In the genomic region with DNA sequence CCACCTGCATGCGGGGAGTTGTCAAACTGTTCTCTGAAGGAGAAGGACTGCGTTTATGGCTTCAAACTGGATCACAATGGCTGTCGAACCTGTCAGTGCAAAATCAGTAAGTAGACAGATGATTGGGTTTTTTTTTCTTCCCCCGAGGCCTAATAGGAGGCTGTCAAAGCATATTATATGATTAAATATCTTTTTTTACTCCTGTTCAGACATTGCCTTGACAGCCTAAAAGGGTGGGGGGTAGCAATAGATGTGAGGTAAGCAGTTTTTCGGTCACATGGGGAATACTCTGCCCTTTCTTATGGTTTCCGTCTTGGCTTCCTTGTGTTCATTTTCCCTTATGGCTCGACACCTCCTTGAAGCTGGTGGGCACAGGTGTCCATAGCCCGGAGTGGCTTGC, we compare ENCODE assay signal across 17 mouse cellular contexts.
DNase-seq lines count a peak whose midpoint lies in the region; ATAC-seq and TF ChIP-seq lines count a peak whose summit lies in the region.
"Had no signal": no experiment of that assay in that cellular context is flagged by ENCODE, and none has a peak within 500 bp of the region (broad histone marks: within the 10 kb centered on the region; RNA-seq: fewer than 3 reads in every experiment).

No protein-coding gene starts in this region.

- H3K36me3 ChIP-seq in forebrain, postnatal 0 days (ENCODE audit: insufficient read depth): peaks cover 3% of the 10 kb centered on the region; the same call in 1 of the 2 replicates
- H3K36me3 ChIP-seq in forebrain, embryonic 10.5 days (replicated peaks): peaks cover 22% of the 10 kb centered on the region
- H3K36me3 ChIP-seq: forebrain, embryonic 15.5 days had no signal

- H3K4me1 ChIP-seq in forebrain, postnatal 0 days (ENCODE audit: insufficient read depth): no peaks in the 10 kb centered on the region
- H3K4me1 ChIP-seq in forebrain, embryonic 10.5 days: no peaks in the 10 kb centered on the region
- H3K4me1 ChIP-seq: embryonic facial prominence, embryonic 12.5 days; forebrain, embryonic 12.5 days had no signal

- no peak overlapping the region for H3K4me2 ChIP-seq in forebrain, postnatal 0 days (ENCODE audit: low read depth)
- H3K4me2 ChIP-seq: embryonic facial prominence, embryonic 12.5 days; forebrain, embryonic 12.5 days; forebrain, embryonic 15.5 days had no signal

- DNase-seq in forebrain, postnatal 0 days: no peak
- no peak for DNase-seq in forebrain, embryonic 10.5 days (ENCODE audit: extremely low spot score, low spot score)
- peak; percentile 51 for DNase-seq in retina, embryonic 14.5 days (ENCODE audit: low spot score)
- DNase-seq in retina, postnatal 1 day: peak; percentile 24
- DNase-seq in cerebellum, adult 9-11 months: no peak
- DNase-seq: adrenal gland, adult 2 months; adrenal gland, postnatal 10 days; adrenal gland, postnatal 25 days; cerebellum, adult 11 months; cerebellum, adult 18-20 months; cerebellum, adult 8-10 months; cerebellum, postnatal 10 days; cerebellum, postnatal 25 days had no signal

- WGBS in forebrain, postnatal 0 days: 78% methylated on average over 8 of the region's 8 CpGs
- 92% methylated on average over 8 of the region's 8 CpGs for WGBS in forebrain, embryonic 10.5 days

- peak; percentile 65; the same call in 1 of the 2 replicates for ATAC-seq in forebrain, postnatal 0 days
- ATAC-seq: forebrain, embryonic 15.5 days had no signal

- H3K4me3 ChIP-seq in forebrain, postnatal 0 days (ENCODE audit: low read depth, low read length): no peak overlapping the region
- no peak overlapping the region for H3K4me3 ChIP-seq in forebrain, embryonic 10.5 days
- H3K4me3 ChIP-seq: embryonic facial prominence, embryonic 10.5 days; embryonic facial prominence, embryonic 12.5 days; forebrain, embryonic 12.5 days; forebrain, embryonic 15.5 days had no signal

- no peak for TF ChIP-seq CTCF in forebrain, postnatal 0 days (IDR thresholded peaks at IDR 0.05; ENCODE audit: low read depth)

- H3K27me3 ChIP-seq in forebrain, postnatal 0 days (ENCODE audit: insufficient read depth, low read length): no peaks in the 10 kb centered on the region
- no peaks in the 10 kb centered on the region for H3K27me3 ChIP-seq in forebrain, embryonic 10.5 days (ENCODE audit: poor library complexity, severe bottlenecking)
- H3K27me3 ChIP-seq: embryonic facial prominence, embryonic 12.5 days; forebrain, embryonic 12.5 days; forebrain, embryonic 15.5 days had no signal

- H3K9ac ChIP-seq in forebrain, postnatal 0 days: no peak overlapping the region
- H3K9ac ChIP-seq: embryonic facial prominence, embryonic 12.5 days; forebrain, embryonic 12.5 days; forebrain, embryonic 15.5 days had no signal

- H3K27ac ChIP-seq in forebrain, postnatal 0 days (ENCODE audit: low read depth, low read length): no peak overlapping the region
- no peak overlapping the region for H3K27ac ChIP-seq in forebrain, embryonic 10.5 days
- H3K27ac ChIP-seq: embryonic facial prominence, embryonic 10.5 days; embryonic facial prominence, embryonic 12.5 days; forebrain, embryonic 12.5 days; forebrain, embryonic 15.5 days had no signal

- H3K9me3 ChIP-seq in forebrain, postnatal 0 days (ENCODE audit: low read length): no peaks in the 10 kb centered on the region
- H3K9me3 ChIP-seq in forebrain, embryonic 10.5 days: no peaks in the 10 kb centered on the region
- H3K9me3 ChIP-seq: embryonic facial prominence, embryonic 10.5 days; embryonic facial prominence, embryonic 12.5 days; forebrain, embryonic 12.5 days; forebrain, embryonic 15.5 days had no signal

Comparison
In these comparisons a context has a peak if more than half of its experiments do, and no peak if none do; other contexts are left out.
1. DNase-seq: peak in retina, embryonic 14.5 days (single experiment) and retina, postnatal 1 day (single experiment); none in forebrain, postnatal 0 days (single experiment), forebrain, embryonic 10.5 days (single experiment) and cerebellum, adult 9-11 months (single experiment).